Mouse (Mus musculus) MEL (cell line): Measurements from ENCODE around the gene Ano6. TPM values are rescaled to one million over a fixed set of nuclear protein-coding genes. Genes with fewer than 3 reads are reported as not detected.
A peak's percentile ranks its signal among the peaks of the same experiment; 100 is the strongest.

Experiments
- DNase-seq: peaks from one replicate; pipeline ENCODE4 v3.0.0; 2011; ENCODE audit warnings: low read depth, low spot score
- H3K27ac ChIP-seq: 2 replicates; pipeline ENCODE4 v1.5.1; 2012; ENCODE audit warnings: low read depth, mild to moderate bottlenecking, control low read depth, low read length, moderate library complexity; ENCODE audit not compliant: control insufficient read depth
- H3K27me3 ChIP-seq, 2 experiments: fragments of 150-350 bp in 1 of 2; sonication (generic) in 1 of 2; 2 replicates each; pipeline ENCODE4 v1.6.1; 2012; ENCODE audit warnings: low read length in 2 of 2, mild to moderate bottlenecking in 2 of 2, improper control_type of control experiment in 1 of 2, moderate library complexity in 1 of 2; ENCODE audit not compliant: insufficient read depth in 2 of 2, control insufficient read depth in 1 of 2
- H3K36me3 ChIP-seq, 2 experiments: 2 replicates each; pipeline ENCODE4 v1.6.1; 2012 to 2014; ENCODE audit warnings: low read length in 2 of 2, improper control_type of control experiment in 1 of 2, inconsistent platforms in 1 of 2, mild to moderate bottlenecking in 1 of 2; ENCODE audit not compliant: insufficient read depth in 2 of 2, control insufficient read depth in 1 of 2
- H3K4me1 ChIP-seq, 2 experiments: fragments of 150-350 bp in 1 of 2; sonication (generic) in 1 of 2; 2 replicates each; pipeline ENCODE4 v1.6.1; 2012; ENCODE audit warnings: low read length in 2 of 2, improper control_type of control experiment in 1 of 2, mild to moderate bottlenecking in 1 of 2; ENCODE audit not compliant: insufficient read depth in 2 of 2, control insufficient read depth in 1 of 2
- H3K4me3 ChIP-seq, 2 experiments: fragments of 150-350 bp in 1 of 2; sonication (generic) in 1 of 2; 2 replicates each; pipeline ENCODE4 v1.5.1; 2012; ENCODE audit warnings: low read depth in 2 of 2, low read length in 2 of 2, mild to moderate bottlenecking in 2 of 2, moderate library complexity in 2 of 2, control low read depth in 1 of 2, improper control_type of control experiment in 1 of 2; ENCODE audit not compliant: control insufficient read depth in 1 of 2, insufficient read depth in 1 of 2
- H3K79me2 ChIP-seq: 2 replicates; pipeline ENCODE4 v1.6.1; 2012; ENCODE audit warnings: mild to moderate bottlenecking, low read length, moderate library complexity; ENCODE audit not compliant: control insufficient read depth, poor library complexity, insufficient read depth
- H3K9ac ChIP-seq: 2 replicates; pipeline ENCODE4 v1.6.1; 2012; ENCODE audit warnings: low read depth, mild to moderate bottlenecking, control low read depth, low read length, moderate library complexity; ENCODE audit not compliant: control insufficient read depth, poor library complexity, severe bottlenecking
- H3K9me3 ChIP-seq: fragments of 150-350 bp; sonication (generic); replicated peaks from 2 replicates; pipeline ENCODE4 v1.6.1; 2012; ENCODE audit warnings: mild to moderate bottlenecking, low read length, improper control_type of control experiment, moderate library complexity; ENCODE audit not compliant: insufficient read depth
- CHD1 ChIP-seq: IDR thresholded peaks from 2 replicates; pipeline ENCODE4 v1.6.1; 2012; ENCODE audit warnings: low read depth, mild to moderate bottlenecking, inconsistent platforms, low read length, improper control_type of control experiment
- CTCF ChIP-seq, 3 experiments: IDR thresholded peaks in 2 of 3; conservative IDR thresholded peaks in 1 of 3; 2 replicates each; pipeline ENCODE4 v1.5.1; 2011 to 2012; ENCODE audit warnings: low read length in 3 of 3, low read depth in 2 of 3, mild to moderate bottlenecking in 2 of 3, improper control_type of control experiment in 1 of 3, inconsistent platforms in 1 of 3, mixed read lengths in 1 of 3, moderate library complexity in 1 of 3; ENCODE audit not compliant: control insufficient read depth in 1 of 3, insufficient read depth in 1 of 3, poor library complexity in 1 of 3, severe bottlenecking in 1 of 3
- E2F4 ChIP-seq: IDR thresholded peaks from 2 replicates; pipeline ENCODE4 v1.6.1; 2011; ENCODE audit warnings: low read depth, low read length, improper control_type of control experiment, borderline replicate concordance
- EP300 ChIP-seq, 2 experiments: IDR thresholded peaks; 2 replicates each; pipeline ENCODE4 v1.6.1; 2011; ENCODE audit warnings: improper control_type of control experiment in 2 of 2, low read length in 2 of 2, low read depth in 1 of 2, mild to moderate bottlenecking in 1 of 2
- ETS1 ChIP-seq: IDR thresholded peaks from 2 replicates; pipeline ENCODE4 v1.6.1; 2012; ENCODE audit warnings: low read depth, mild to moderate bottlenecking, inconsistent platforms, low read length, improper control_type of control experiment, moderate library complexity
- GATA1 ChIP-seq: IDR thresholded peaks from 2 replicates; pipeline ENCODE4 v1.6.1; 2011; ENCODE audit warnings: low read depth, low read length, improper control_type of control experiment
- JUND ChIP-seq: IDR thresholded peaks from 2 replicates; pipeline ENCODE4 v1.6.1; 2011; ENCODE audit warnings: low read depth, mild to moderate bottlenecking, improper control_type of control experiment, low read length
- KAT2A ChIP-seq: conservative IDR thresholded peaks from 2 replicates; pipeline ENCODE4 v1.6.1; 2012; ENCODE audit warnings: low read depth, low read length, improper control_type of control experiment, inconsistent platforms
- MEF2A ChIP-seq: IDR thresholded peaks from 2 replicates; pipeline ENCODE4 v1.6.1; 2014; ENCODE audit warnings: low read depth, mild to moderate bottlenecking, inconsistent platforms, low read length, improper control_type of control experiment; ENCODE audit not compliant: poor library complexity, insufficient replicate concordance, severe bottlenecking; ENCODE audit errors: extremely low read depth
- MXI1 ChIP-seq: IDR thresholded peaks from 2 replicates; pipeline ENCODE4 v1.6.1; 2011; ENCODE audit warnings: mild to moderate bottlenecking, low read depth, low read length, improper control_type of control experiment
- MYB ChIP-seq: IDR thresholded peaks from 2 replicates; pipeline ENCODE4 v1.6.1; 2011; ENCODE audit warnings: mild to moderate bottlenecking, low read depth, low read length, improper control_type of control experiment
- NRF1 ChIP-seq: IDR thresholded peaks from 2 replicates; pipeline ENCODE4 v1.6.1; 2014; ENCODE audit warnings: low read depth, mild to moderate bottlenecking, inconsistent platforms, low read length, improper control_type of control experiment, moderate library complexity; ENCODE audit not compliant: poor library complexity, insufficient read depth, severe bottlenecking
- POLR2AphosphoS2 ChIP-seq: IDR thresholded peaks from 2 replicates; pipeline ENCODE4 v1.6.1; 2011; ENCODE audit warnings: low read length, improper control_type of control experiment
- POLR2AphosphoS5 ChIP-seq: IDR thresholded peaks from 2 replicates; pipeline ENCODE4 v1.6.1; 2012; ENCODE audit warnings: low read depth, borderline replicate concordance, mild to moderate bottlenecking, inconsistent platforms, low read length, moderate library complexity, mixed read lengths
- RAD21 ChIP-seq: IDR thresholded peaks from 2 replicates; pipeline ENCODE4 v1.6.1; 2011; ENCODE audit warnings: mild to moderate bottlenecking, low read depth, low read length, improper control_type of control experiment
- RCOR1 ChIP-seq: IDR thresholded peaks from 2 replicates; pipeline ENCODE4 v1.6.1; 2012; ENCODE audit warnings: low read depth, mild to moderate bottlenecking, inconsistent platforms, low read length, improper control_type of control experiment
- SIN3A ChIP-seq: IDR thresholded peaks from 2 replicates; pipeline ENCODE4 v1.6.1; 2012; ENCODE audit warnings: low read length, improper control_type of control experiment, inconsistent platforms
- TAL1 ChIP-seq: IDR thresholded peaks from 2 replicates; pipeline ENCODE4 v1.6.1; 2012; ENCODE audit warnings: mild to moderate bottlenecking, inconsistent platforms, low read length, moderate library complexity, mixed read lengths
- TBP ChIP-seq: IDR thresholded peaks from 2 replicates; pipeline ENCODE4 v1.8.0; 2011; ENCODE audit warnings: low read depth, low read length, improper control_type of control experiment
- UBTF ChIP-seq: IDR thresholded peaks from 2 replicates; pipeline ENCODE4 v1.6.1; 2012; ENCODE audit warnings: low read depth, mild to moderate bottlenecking, inconsistent platforms, low read length, improper control_type of control experiment, moderate library complexity, borderline replicate concordance; ENCODE audit not compliant: insufficient read depth
- ZC3H11A ChIP-seq: IDR thresholded peaks from 2 replicates; pipeline ENCODE4 v1.6.1; 2012; ENCODE audit warnings: low read depth, mild to moderate bottlenecking, inconsistent platforms, low read length, improper control_type of control experiment
- ZKSCAN1 ChIP-seq: IDR thresholded peaks from 2 replicates; pipeline ENCODE4 v1.6.1; 2012; ENCODE audit warnings: low read depth, mild to moderate bottlenecking, inconsistent platforms, low read length, improper control_type of control experiment, moderate library complexity
- polyA plus RNA-seq, 2 experiments: library from polyadenylated mRNA; stranded (reverse) in 1 of 2; unstranded in 1 of 2; fragments of >175 nt in 1 of 2; fragments of >200 nt in 1 of 2; gene quantifications; 2 replicates each; pipeline versions ENCODE4 v1.2.1 to v1.2.4; 2012; ENCODE audit warnings: low replicate concordance in 2 of 2, low read depth in 1 of 2; ENCODE audit not compliant: insufficient read length in 2 of 2, insufficient read depth in 1 of 2, missing spikeins in 1 of 2
- total RNA-seq: library from RNA; depleted of rRNA; stranded (reverse); fragments of 300-350 nt; gene quantifications from 2 replicates; pipeline ENCODE4 v1.2.3, GENCODE M21; 2012

The Ano6 gene
- total and polyA plus RNA-seq, 3 experiments, result 54.8 to 66.6 (median 61.4) TPM

- Histone ChIP-seq H3K9me3 (no peaks in the 10 kb centered on the region), H3K27me3 (no peaks in the 10 kb centered on the region), H3K27ac (peak overlapping the region; percentile 96), H3K4me1 (peaks cover 5 to 14% of the 10 kb centered on the region in 2 experiments), H3K79me2 (peaks cover 38% of the 10 kb centered on the region), H3K36me3 (peaks cover 6 to 23% of the 10 kb centered on the region in 2 experiments), H3K4me3 (peak overlapping the region; percentile 71 to 75), H3K9ac (peak overlapping the region; percentile 77)
- TF ChIP-seq ETS1 (no peak), RCOR1 (no peak), SIN3A (no peak), UBTF (no peak), MXI1 (no peak), CTCF (IDR thresholded peaks at IDR 0.05 in 2 of 3, conservative IDR thresholded peaks at IDR 0.05 in 1 of 3; ENCODE audit: control insufficient read depth in 1 of 3, insufficient read depth in 1 of 3, low read depth in 2 of 3, low read length in 3 of 3, poor library complexity in 1 of 3, severe bottlenecking in 1 of 3) (peak in 2 of 3 experiments; percentile 44 to 61; a peak in 4 of 6 replicates), JUND (no peak), NRF1 (no peak), TBP (peak; percentile 73), CHD1 (no peak), TAL1 (no peak), MEF2A (no peak), EP300 (IDR thresholded peaks at IDR 0.05; ENCODE audit: low read depth in 1 of 2, low read length in 2 of 2) (no peak), KAT2A (no peak), GATA1 (peak; percentile 64), POLR2AphosphoS2 (no peak), ZKSCAN1 (no peak), ZC3H11A (no peak), POLR2AphosphoS5 (peak; percentile 84; the same call in 1 of the 2 replicates), RAD21 (no peak), E2F4 (no peak), MYB (no peak)
- DNase-seq, result peak; percentile 93
These were observed 798 bp upstream of the Ano6 start for GRCm38 (mm10) chr15:95789562-95790528.
